Mouse (Mus musculus): ENCODE measurements around the gene Sec14l2. TPM values are rescaled to one million over a fixed set of nuclear protein-coding genes. Genes with fewer than 3 reads are reported as not detected.

The Sec14l2 gene
- polyA plus RNA-seq, 1 experiment = 0.42 TPM

DNA sequence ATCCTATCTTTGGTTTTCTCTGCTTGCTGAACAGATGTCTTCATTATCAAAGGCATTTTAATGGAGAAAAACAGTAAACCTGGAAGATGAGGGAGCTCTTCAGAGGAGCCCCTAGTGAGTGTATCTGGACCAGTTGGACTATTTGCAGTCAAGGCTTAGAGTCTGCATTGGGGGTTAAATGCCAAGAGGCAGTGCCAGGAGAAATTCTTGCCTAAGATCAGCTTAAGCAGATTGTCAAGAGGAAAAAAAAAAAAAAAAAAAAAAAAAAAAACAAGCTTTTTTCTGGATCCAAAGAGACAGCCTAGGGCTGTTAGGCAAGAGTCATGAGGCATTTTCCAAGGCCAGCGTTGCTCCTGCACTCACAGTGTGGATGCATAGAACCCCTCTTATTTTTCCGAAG, 75.4 kb downstream of the Sec14l2 start:
- no peak for TF ChIP-seq CTCF (IDR thresholded peaks at IDR 0.05; ENCODE audit: borderline replicate concordance, control insufficient read depth, extremely low read depth, insufficient read depth, low read length, poor library complexity)
- Histone ChIP-seq H3K4me1 (replicated peaks; ENCODE audit: control insufficient read depth, insufficient read depth, low read length) (no peaks in the 10 kb centered on the region), H3K36me3 (ENCODE audit: control insufficient read depth, insufficient read depth, low read length) (no peaks in the 10 kb centered on the region), H3K27me3 (ENCODE audit: control insufficient read depth, insufficient read depth, low read length) (no peaks in the 10 kb centered on the region), H3K4me3 (ENCODE audit: control insufficient read depth, insufficient read depth, low read length) (no peak overlapping the region), H3K27ac (ENCODE audit: control insufficient read depth, insufficient read depth, low read length) (no peak overlapping the region)
- DNase-seq = no peak
- 91% methylated on average over 2 of the region's 2 CpGs for WGBS

Other genes with a start within 250 kb of the Sec14l2 start
- gene 4921536K21Rik, start 228.3 kb downstream of the Sec14l2 start, polyA plus RNA-seq (2012; rRNA removed) = 0.07 TPM in 1 of 2 replicates, not detected in the other
- 1.1 and 2.4 TPM in 2 replicates for gene Dusp18, start 228.2 kb downstream of the Sec14l2 start, polyA plus RNA-seq (2012; rRNA removed)
- 3.6 and 3.9 TPM in 2 replicates for gene Slc35e4, start 208.8 kb downstream of the Sec14l2 start, polyA plus RNA-seq (2012; rRNA removed)
- 49.4 and 60.3 TPM in 2 replicates for gene Tcn2, start 191.3 kb downstream of the Sec14l2 start, polyA plus RNA-seq (2012; rRNA removed)
- 53.1 and 55.6 TPM in 2 replicates for gene Pes1, start 159.4 kb downstream of the Sec14l2 start, polyA plus RNA-seq (2012; rRNA removed)
- not detected in 2 replicates for gene 4930556J24Rik, start 146.6 kb downstream of the Sec14l2 start, polyA plus RNA-seq (2012; rRNA removed)
- 1.7 and 2.1 TPM in 2 replicates for gene Gal3st1, start 139.8 kb downstream of the Sec14l2 start, polyA plus RNA-seq (2012; rRNA removed)
- gene Sec14l4, start 92.0 kb downstream of the Sec14l2 start, polyA plus RNA-seq (2012; rRNA removed) = 0.44 and 0.85 TPM in 2 replicates
- 0.49 and 0.52 TPM in 2 replicates for gene Sec14l3, start 58.6 kb downstream of the Sec14l2 start, polyA plus RNA-seq (2012; rRNA removed)
- 7.0 and 11.6 TPM in 2 replicates for gene Mtfp1, start 28.0 kb downstream of the Sec14l2 start, polyA plus RNA-seq (2012; rRNA removed)
- gene Rnf215, start 11.8 kb upstream of the Sec14l2 start, polyA plus RNA-seq (2012; rRNA removed) = 27.0 and 29.4 TPM in 2 replicates
- 5.4 and 7.8 TPM in 2 replicates for gene Ccdc157, start 36.9 kb upstream of the Sec14l2 start, polyA plus RNA-seq (2012; rRNA removed)
- 79.9 and 91.6 TPM in 2 replicates for gene Sf3a1, start 36.9 kb upstream of the Sec14l2 start, polyA plus RNA-seq (2012; rRNA removed)
- gene Tbc1d10a, start 63.4 kb upstream of the Sec14l2 start, polyA plus RNA-seq (2012; rRNA removed) = 98.1 and 112 TPM in 2 replicates
- gene Castor1, start 94.8 kb upstream of the Sec14l2 start, polyA plus RNA-seq (2012; rRNA removed) = 23.3 and 34.5 TPM in 2 replicates
- gene Osm, start 113.0 kb upstream of the Sec14l2 start, polyA plus RNA-seq (2012; rRNA removed) = 5.3 and 5.8 TPM in 2 replicates
- 1.7 and 2.2 TPM in 2 replicates for gene Lif, start 134.1 kb upstream of the Sec14l2 start, polyA plus RNA-seq (2012; rRNA removed)

Measured in thymus, adult 2 months (tissue).